Mouse (Mus musculus) gastrocnemius, adult 2 months (tissue): Measurements from ENCODE around the gene Tmem223. TPM values are rescaled to one million over a fixed set of nuclear protein-coding genes. Genes with fewer than 3 reads are reported as not detected.
A peak's percentile ranks its signal among the peaks of the same experiment; 100 is the strongest.

Source experiments
- DNase-seq: peaks from one replicate; pipeline ENCODE4 v3.0.0; 2022
- H3K27ac ChIP-seq: fragments of 200-600 bp; 2 replicates; pipeline ENCODE4 v1.8.1; 2022; ENCODE audit warnings: mild to moderate bottlenecking
- H3K4me3 ChIP-seq: fragments of 200-600 bp; 2 replicates; pipeline ENCODE4 v1.8.1; 2022; ENCODE audit warnings: mild to moderate bottlenecking, moderate library complexity
- CTCF ChIP-seq: fragments of 200-600 bp; IDR thresholded peaks from 2 replicates; pipeline ENCODE4 v1.8.1; 2022; ENCODE audit warnings: antibody characterized with exemption, mild to moderate bottlenecking, moderate library complexity
- intact Hi-C: fragments of 180-260 bp; cut with DNase I; formaldehyde crosslinking; loops from one replicate; pipeline ENCODE4 v1.15.1; 2025
- total RNA-seq, 2 experiments: library from RNA; stranded (reverse); gene quantifications; 2 replicates each; pipeline ENCODE4 v1.2.3; 2021

Tmem223 gene
- total RNA-seq, 2 experiments from 2014 or later: 77.2 to 118 TPM

GRCm38 (mm10) chr19:8734334-8734733 is 36.5 kb upstream of the Tmem223 start:
- intact Hi-C loops: no loop called here
- no peak for TF ChIP-seq CTCF
- no peak overlapping the region for H3K4me3 ChIP-seq
- DNase-seq: no peak
- no peak overlapping the region for H3K27ac ChIP-seq

GRCm38 (mm10) chr19:8735389-8736159 is 35.2 kb upstream of the Tmem223 start, which contains the start of gene Wdr74:
Gene Wdr74, plus strand, starts transcription at chr19:8735827.
- TF ChIP-seq CTCF: no peak
- peak; percentile 95 for DNase-seq
- intact Hi-C loops: no loop called here
- Histone ChIP-seq H3K27ac (peak within 1 kb of the TSS; percentile 95), H3K4me3 (peak within 1 kb of the TSS; percentile 87)

- TF ChIP-seq CTCF: no peak
- intact Hi-C loops: no loop called here
- H3K27ac ChIP-seq: peak overlapping the region; percentile 95
- H3K4me3 ChIP-seq: peak overlapping the region; percentile 87
- DNase-seq: no peak
These were observed 34.7 kb upstream of the Tmem223 start for GRCm38 (mm10) chr19:8736160-8736467.

- intact Hi-C loops: no loop called here
- TF ChIP-seq CTCF: no peak
These were observed 31.9 kb upstream of the Tmem223 start for GRCm38 (mm10) chr19:8738911-8739310.

GRCm38 (mm10) chr19:8739646-8740045 is 31.1 kb upstream of the Tmem223 start:
- TF ChIP-seq CTCF: no peak
- H3K27ac ChIP-seq: no peak overlapping the region
- intact Hi-C loops: loop anchor here (2.0 kb wide), 1 partner anchor 17 kb away; the partner anchor contains the start of gene Nxf1
- no peak overlapping the region for H3K4me3 ChIP-seq
- DNase-seq: no peak

More at GRCm38 (mm10) chr19:8738911-8739310, 31.9 kb upstream of the Tmem223 start:
- DNase-seq: no peak
- Histone ChIP-seq H3K27ac (no peak overlapping the region), H3K4me3 (no peak overlapping the region)

- intact Hi-C loops: loop anchor here (2.0 kb wide), 1 partner anchor 16 kb away; the partner anchor contains the start of gene Nxf1
- Histone ChIP-seq H3K4me3 (peak within 1 kb of the TSS; percentile 74), H3K27ac (peak within 1 kb of the TSS; percentile 99)
- peak; percentile 26 for DNase-seq
- TF ChIP-seq CTCF: no peak
These were observed 30.2 kb upstream of the Tmem223 start, which contains the start of gene 1700092M07Rik for GRCm38 (mm10) chr19:8740603-8741002. Gene 1700092M07Rik, plus strand, starts transcription at chr19:8740718.

GRCm38 (mm10) chr19:8741243-8741869 is 29.4 kb upstream of the Tmem223 start, which contains the start of gene Stx5a:
Gene Stx5a, plus strand, starts transcription at chr19:8741413.
- peak; percentile 96 for DNase-seq
- no peak; the same call in 1 of the 2 replicates for TF ChIP-seq CTCF
- intact Hi-C loops: loop anchor here (2.0 kb wide), 1 partner anchor 15 kb away; the partner anchor contains the start of gene Nxf1
- peak within 1 kb of the TSS; percentile 99 for H3K27ac ChIP-seq
- peak within 1 kb of the TSS; percentile 74 for H3K4me3 ChIP-seq

- TF ChIP-seq CTCF: no peak
- intact Hi-C loops: no loop called here
- peak; percentile 26 for DNase-seq
- Histone ChIP-seq H3K27ac (peak overlapping the region; percentile 99), H3K4me3 (peak overlapping the region; percentile 74)
These were observed 28.6 kb upstream of the Tmem223 start for GRCm38 (mm10) chr19:8742176-8742575.

- intact Hi-C loops: no loop called here
- DNase-seq: no peak
- H3K4me3 ChIP-seq: no peak overlapping the region
- H3K27ac ChIP-seq: no peak overlapping the region
- TF ChIP-seq CTCF: no peak
These were observed 25.4 kb upstream of the Tmem223 start for GRCm38 (mm10) chr19:8745382-8745781.

- Histone ChIP-seq H3K4me3 (no peak overlapping the region), H3K27ac (no peak overlapping the region)
- intact Hi-C loops: no loop called here
- DNase-seq: no peak
- TF ChIP-seq CTCF: peak; percentile 44; the same call in 1 of the 2 replicates
These were observed 23.4 kb upstream of the Tmem223 start for GRCm38 (mm10) chr19:8747368-8747767.

- no peak for DNase-seq
- intact Hi-C loops: loop anchor here (2.0 kb wide), 1 partner anchor 15 kb away; the partner anchor contains the start of genes 1700092M07Rik and Stx5a
- Histone ChIP-seq H3K4me3 (peak overlapping the region; percentile 84), H3K27ac (no peak overlapping the region; the same call in 1 of the 2 replicates)
- TF ChIP-seq CTCF: no peak
These were observed 15.1 kb upstream of the Tmem223 start for GRCm38 (mm10) chr19:8755652-8756051.

- DNase-seq: peak; percentile 96
- peak within 1 kb of the TSS; percentile 84 for H3K4me3 ChIP-seq
- TF ChIP-seq CTCF: no peak
- intact Hi-C loops: loop anchor here (2.0 kb wide), 1 partner anchor 16 kb away; the partner anchor contains the start of genes 1700092M07Rik and Stx5a
- peak within 1 kb of the TSS; percentile 97 for H3K27ac ChIP-seq
These were observed 14.0 kb upstream of the Tmem223 start, which contains the start of gene Nxf1 for GRCm38 (mm10) chr19:8756635-8757387. Gene Nxf1, plus strand, starts transcription at chr19:8757073.
